Mouse (Mus musculus) megakaryocyte, embryonic 14.5 days (primary cell): ENCODE data around the gene Mad1l1.

Experiments
- FLI1 ChIP-seq: IDR thresholded peaks from 2 replicates; pipeline ENCODE4 v1.6.1; 2012; ENCODE audit warnings: low read length, inconsistent platforms, mixed read lengths
- GATA1 ChIP-seq: IDR thresholded peaks from 3 replicates; pipeline ENCODE4 v1.6.1; 2012; ENCODE audit warnings: mixed read lengths, low read length, inconsistent platforms, borderline replicate concordance

- no peak for TF ChIP-seq GATA1
- no peak for TF ChIP-seq FLI1
These were observed 149.6 kb downstream of the Mad1l1 start for GRCm38 (mm10) chr5:140171710-140172109.
